In the genomic region with DNA sequence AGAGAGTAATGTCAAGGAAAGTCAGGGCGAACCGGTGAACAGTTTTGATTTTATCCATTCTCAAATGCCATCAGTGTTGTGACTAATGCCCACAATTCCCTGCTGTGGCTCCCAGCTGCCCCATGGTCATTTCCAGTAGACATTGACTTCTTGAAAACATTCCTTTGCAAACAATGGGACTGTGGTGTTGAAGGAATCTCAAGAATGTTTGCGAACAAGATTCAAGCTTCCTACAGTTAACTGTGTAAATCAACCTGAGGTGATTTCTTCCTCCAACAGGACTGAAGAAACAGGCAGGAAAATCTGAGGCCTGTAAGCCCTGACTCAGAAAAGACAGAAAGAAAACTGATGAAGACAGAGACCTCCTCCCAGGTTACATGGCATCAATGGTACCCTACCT, we compare ENCODE assay signal across 20 mouse cellular contexts.
DNase-seq lines count a peak whose midpoint lies in the region; ATAC-seq and TF ChIP-seq lines count a peak whose summit lies in the region.
"Had no signal": no experiment of that assay in that cellular context is flagged by ENCODE, and none has a peak within 500 bp of the region (broad histone marks: within the 10 kb centered on the region; RNA-seq: fewer than 3 reads in every experiment).

No protein-coding gene starts in this region.

- H3K27me3 ChIP-seq in lung, embryonic 14.5 days (ENCODE audit: insufficient read depth, low read length): no peaks in the 10 kb centered on the region
- H3K27me3 ChIP-seq: embryonic facial prominence, embryonic 13.5 days; forebrain, embryonic 13.5 days; hindbrain, embryonic 12.5 days had no signal

- TF ChIP-seq CTCF in lung, embryonic 14.5 days (IDR thresholded peaks at IDR 0.05; ENCODE audit: low read depth): no peak

- no peaks in the 10 kb centered on the region for H3K9me3 ChIP-seq in lung, embryonic 14.5 days (ENCODE audit: low read depth, low read length)
- H3K9me3 ChIP-seq: embryonic facial prominence, embryonic 13.5 days; forebrain, embryonic 13.5 days; heart, embryonic 10.5 days; hindbrain, embryonic 12.5 days had no signal

- no peak overlapping the region for H3K4me3 ChIP-seq in lung, embryonic 14.5 days (ENCODE audit: low read depth, low read length)
- H3K4me3 ChIP-seq: embryonic facial prominence, embryonic 13.5 days; forebrain, embryonic 13.5 days; heart, embryonic 10.5 days; hindbrain, embryonic 12.5 days had no signal

- H3K4me1 ChIP-seq in lung, embryonic 14.5 days (ENCODE audit: insufficient read depth): no peaks in the 10 kb centered on the region
- H3K4me1 ChIP-seq: embryonic facial prominence, embryonic 13.5 days; heart, embryonic 10.5 days; hindbrain, embryonic 12.5 days had no signal

- 74% methylated on average over 3 of the region's 3 CpGs for WGBS in lung, embryonic 14.5 days

- ATAC-seq in lung, embryonic 14.5 days (ENCODE audit: insufficient read depth): no peak; the same call in 1 of the 2 replicates
- ATAC-seq: activated CD4-positive, CD25-positive, alpha-beta regulatory T cell, adult 4 months; forebrain, embryonic 13.5 days; hindbrain, embryonic 16.5 days had no signal

- no peaks in the 10 kb centered on the region for H3K36me3 ChIP-seq in lung, embryonic 14.5 days (ENCODE audit: insufficient read depth)
- H3K36me3 ChIP-seq: embryonic facial prominence, embryonic 13.5 days; heart, embryonic 10.5 days; hindbrain, embryonic 12.5 days had no signal

- DNase-seq in lung, embryonic 14.5 days: peak; percentile 34
- no peak for DNase-seq in lung, postnatal 14 days
- DNase-seq in ES-CJ7 (ENCODE audit: low read depth, low spot score) (peak; percentile 46), R1 (ENCODE audit: low read depth, low spot score) (peak; percentile 80)
- DNase-seq in mesoderm, embryonic 11.5 days (ENCODE audit: low read depth, low spot score): peak; percentile 27
- DNase-seq in right cerebral cortex, adult 2 months (ENCODE audit: low spot score in 2 of 2): no peak
- DNase-seq in neural tube, embryonic 10.5 days (ENCODE audit: extremely low spot score, low spot score): no peak
- DNase-seq: adrenal gland, postnatal 14 days; cerebellum, adult 11-12 months; cerebellum, adult 9-10 months; cerebellum, postnatal 25 days; heart, adult 18-20 months; heart, postnatal 10 days; heart, postnatal 4 days had no signal

- no peak overlapping the region for H3K9ac ChIP-seq in lung, embryonic 14.5 days
- H3K9ac ChIP-seq: embryonic facial prominence, embryonic 13.5 days; forebrain, embryonic 13.5 days; hindbrain, embryonic 12.5 days had no signal

- no peak overlapping the region for H3K4me2 ChIP-seq in lung, embryonic 14.5 days
- H3K4me2 ChIP-seq: embryonic facial prominence, embryonic 13.5 days; forebrain, embryonic 13.5 days; hindbrain, embryonic 12.5 days had no signal

- no peak overlapping the region for H3K27ac ChIP-seq in lung, embryonic 14.5 days (ENCODE audit: low read depth)
- H3K27ac ChIP-seq: embryonic facial prominence, embryonic 13.5 days; forebrain, embryonic 13.5 days; heart, embryonic 10.5 days; hindbrain, embryonic 12.5 days had no signal

Comparison
In these comparisons a context has a peak if more than half of its experiments do, and no peak if none do; other contexts are left out.
1. DNase-seq: peak in lung, embryonic 14.5 days (single experiment), ES-CJ7 (single experiment), R1 (single experiment) and mesoderm, embryonic 11.5 days (single experiment); none in lung, postnatal 14 days (single experiment), right cerebral cortex, adult 2 months (0 of 2) and neural tube, embryonic 10.5 days (single experiment).